Mouse (Mus musculus) ES-E14 (cell line): ENCODE results near the gene Gjb1.

Source experiments
- CHD2 ChIP-seq: IDR thresholded peaks from 2 replicates; pipeline ENCODE4 v1.6.1; 2014; ENCODE audit warnings: mild to moderate bottlenecking, low read depth, low read length, inconsistent platforms
- HCFC1 ChIP-seq: IDR thresholded peaks from 2 replicates; pipeline ENCODE4 v1.6.1; 2012; ENCODE audit warnings: low read length, inconsistent platforms, borderline replicate concordance; ENCODE audit not compliant: insufficient read depth
- ZNF384 ChIP-seq: IDR thresholded peaks from 2 replicates; pipeline ENCODE4 v1.6.1; 2012; ENCODE audit warnings: low read depth, low read length, inconsistent platforms

DNA sequence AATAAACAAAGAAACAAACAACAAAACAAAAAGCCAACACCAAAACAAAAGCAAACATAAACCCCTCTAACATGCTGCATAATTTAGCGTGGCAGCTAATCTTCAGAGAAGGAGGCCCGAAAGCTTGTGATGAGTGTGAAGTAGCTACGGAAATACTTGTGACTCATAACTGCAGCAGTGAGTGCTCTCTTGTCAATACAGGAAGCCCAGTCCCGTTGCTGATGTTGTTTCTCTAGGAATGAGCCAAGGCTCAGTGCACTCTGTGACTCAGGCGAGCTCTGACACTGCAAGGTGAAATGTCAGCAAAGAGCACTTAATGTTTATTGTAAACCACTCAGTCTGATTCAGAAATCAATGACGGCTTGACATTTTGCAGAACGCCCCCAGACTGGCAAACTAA lies 7.2 kb upstream of the Gjb1 start:
- TF ChIP-seq CHD2 (no peak), ZNF384 (no peak), HCFC1 (no peak)
